Mouse (Mus musculus) 416B (cell line): Measurements from ENCODE around the gene Atp5h.
"Not testable (repeated sequence)": the region's sequence is repeated elsewhere in the genome, so short reads cannot be mapped to it uniquely, and the experiment has no call there.

ENCODE experiments used
- DNase-seq: peaks from one replicate; pipeline ENCODE4 v3.0.0; 2011; ENCODE audit warnings: low read depth

Atp5h gene

DNA sequence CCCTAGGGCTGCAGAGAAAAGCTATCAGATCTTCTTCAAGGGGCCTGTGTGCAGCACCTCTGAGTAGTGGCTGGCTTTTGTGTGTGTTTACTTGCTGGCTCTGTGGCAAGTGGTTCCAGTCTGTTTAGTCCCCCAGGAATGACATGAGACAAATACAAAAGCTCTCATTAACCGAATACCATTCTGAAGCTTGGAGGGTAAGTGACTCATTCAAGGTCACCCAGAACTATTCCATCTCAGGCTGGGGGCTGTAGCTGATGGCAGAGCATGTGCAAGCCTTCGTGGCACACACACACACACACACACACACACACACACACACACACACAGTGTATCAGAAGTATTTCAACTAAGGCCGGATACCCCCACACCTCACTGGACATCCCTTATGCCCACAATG, 19.6 kb downstream of the Atp5h start:
- DNase-seq: no peak

DNA sequence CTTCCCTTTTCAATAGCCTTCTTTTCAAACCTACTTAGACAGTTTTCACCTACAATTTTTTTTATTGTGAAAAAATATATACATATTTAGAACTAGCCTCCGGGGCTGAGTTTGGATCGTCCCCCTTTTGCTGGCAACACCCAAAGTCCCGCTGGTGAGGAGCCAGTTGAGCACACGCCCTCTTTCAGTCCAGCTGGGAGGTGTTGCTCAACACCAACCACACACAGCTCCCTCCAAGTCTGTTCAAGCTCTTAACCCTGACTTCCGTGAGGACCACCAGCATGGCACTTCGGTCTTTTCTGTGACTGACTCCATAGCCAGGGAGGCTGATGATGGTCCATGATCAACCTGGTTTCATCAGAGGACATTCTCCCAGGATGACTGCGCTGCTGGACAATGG, 21.7 kb downstream of the Atp5h start:
- DNase-seq: peak; percentile 38

DNA sequence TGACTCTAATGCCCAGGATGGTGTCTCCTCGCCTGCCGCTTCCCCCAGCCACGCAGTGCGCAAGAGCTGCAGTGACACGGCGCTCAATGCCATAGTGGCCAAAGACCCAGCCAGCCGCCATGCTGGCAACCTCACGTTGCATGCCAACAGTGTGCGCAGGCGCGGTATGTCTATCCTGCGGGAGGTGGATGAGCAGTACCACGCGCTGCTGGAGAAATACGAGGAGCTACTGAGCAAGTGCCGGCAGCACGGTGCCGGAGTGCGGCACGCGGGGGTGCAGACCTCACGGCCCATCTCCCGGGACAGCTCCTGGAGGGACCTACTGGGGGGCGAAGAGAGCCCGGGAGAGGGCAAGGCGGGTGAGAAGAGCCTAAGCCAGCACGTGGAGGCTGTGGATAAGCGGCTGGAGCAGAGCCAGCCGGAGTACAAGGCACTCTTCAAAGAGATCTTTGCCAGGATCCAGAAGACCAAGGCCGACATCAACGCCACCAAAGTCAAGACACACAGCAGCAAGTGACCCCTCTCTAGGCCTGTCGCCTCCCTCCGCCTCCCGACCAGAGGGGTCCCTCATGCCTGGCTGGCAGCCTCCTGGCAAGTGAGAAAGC, 25.9 kb downstream of the Atp5h start:
- DNase-seq: no peak

DNA sequence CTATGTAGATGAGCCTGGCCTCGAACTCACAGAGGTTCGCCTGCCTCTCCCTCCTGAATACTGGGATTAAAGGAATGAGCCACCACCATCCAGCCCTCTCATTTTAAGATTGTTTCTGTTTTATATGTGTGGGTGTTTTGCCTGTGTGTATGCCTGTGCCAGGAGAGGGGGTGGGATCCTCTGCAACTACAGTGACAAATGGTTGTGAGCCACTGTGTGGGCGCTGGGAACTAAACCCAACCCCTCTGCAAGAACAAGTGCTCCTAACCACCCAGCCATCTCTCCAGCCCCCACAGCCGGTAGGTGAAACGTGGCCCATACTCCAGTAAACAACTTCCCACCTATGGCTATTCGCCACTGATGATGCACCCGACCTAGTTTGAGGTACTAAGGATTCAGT, 28.4 kb downstream of the Atp5h start:
- no peak for DNase-seq

DNA sequence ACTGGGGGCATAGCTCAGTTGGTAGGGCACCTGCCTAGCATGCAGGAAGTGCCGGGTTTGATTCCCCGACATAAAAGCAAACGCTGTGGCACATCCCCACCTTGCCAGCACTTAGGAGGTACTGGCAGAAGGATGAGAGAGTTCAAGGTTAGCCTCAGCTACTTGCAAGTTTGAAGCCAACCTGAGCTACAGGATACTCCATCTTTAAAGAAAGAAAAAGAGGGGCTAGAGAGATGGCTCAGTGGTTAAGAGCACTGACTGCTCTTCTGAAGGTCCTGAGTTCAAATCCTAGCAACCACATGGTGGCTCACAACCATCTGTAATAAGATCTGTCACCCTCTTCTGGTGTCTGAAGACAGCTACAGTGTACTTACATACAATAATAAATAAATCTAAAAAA, 32.9 kb downstream of the Atp5h start:
- not testable (repeated sequence) for DNase-seq

DNA sequence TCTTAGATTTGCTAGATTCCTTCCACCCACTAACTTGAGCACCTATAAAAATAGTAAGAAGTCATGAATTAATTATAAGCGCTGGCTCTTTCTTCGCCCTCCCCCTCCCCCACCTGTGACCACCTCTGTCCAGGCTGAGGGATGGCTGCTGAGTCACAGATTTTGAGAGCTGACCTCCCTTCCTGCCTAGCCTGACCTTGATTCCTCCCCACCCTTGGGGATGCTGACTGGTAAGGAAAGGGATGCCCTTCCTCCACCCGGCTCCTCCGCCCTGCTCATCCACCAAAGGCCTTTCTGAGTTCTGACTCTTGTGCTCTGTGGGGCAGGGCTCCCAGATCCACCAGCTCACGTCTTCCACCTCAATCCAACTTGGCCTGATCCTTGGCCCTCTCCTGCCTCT, 35.2 kb downstream of the Atp5h start:
- DNase-seq: no peak

DNA sequence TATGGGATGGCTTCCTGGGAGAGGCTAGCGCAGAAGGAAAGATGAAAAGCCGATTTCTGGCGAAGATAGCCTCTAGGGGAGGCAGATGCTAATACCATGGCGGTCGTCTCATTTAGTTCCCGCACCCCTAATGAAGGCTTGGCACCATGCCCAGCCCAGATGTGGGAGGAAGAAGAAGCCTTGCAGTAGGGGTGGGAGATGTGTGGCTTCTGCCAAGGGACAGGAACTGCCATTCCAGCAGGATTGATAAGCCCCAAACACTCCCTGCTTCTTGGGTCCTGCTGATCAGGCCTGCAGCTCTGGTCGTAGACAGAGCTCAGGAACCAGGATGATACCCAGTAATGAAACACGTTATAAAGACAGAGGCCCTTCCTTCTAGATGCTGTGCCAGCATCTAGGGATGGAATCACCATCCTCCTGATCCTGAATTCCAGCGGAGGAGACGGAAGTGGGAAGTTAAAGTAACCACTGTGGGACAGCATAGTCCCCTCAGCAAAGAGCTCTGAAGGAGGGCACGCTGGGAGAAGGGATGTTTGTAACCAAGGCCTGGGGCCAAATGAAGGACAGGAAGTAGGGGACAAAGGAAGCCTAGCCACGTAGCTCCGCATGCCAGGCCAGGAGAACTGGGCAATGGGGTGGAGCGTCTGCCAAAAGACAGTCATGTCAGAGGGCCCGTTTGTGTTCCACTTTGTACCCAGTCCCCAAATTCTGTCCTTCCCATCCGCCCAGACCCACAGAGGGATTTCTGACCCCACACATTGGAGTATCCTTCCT, 35.9 kb downstream of the Atp5h start:
- no peak for DNase-seq

DNA sequence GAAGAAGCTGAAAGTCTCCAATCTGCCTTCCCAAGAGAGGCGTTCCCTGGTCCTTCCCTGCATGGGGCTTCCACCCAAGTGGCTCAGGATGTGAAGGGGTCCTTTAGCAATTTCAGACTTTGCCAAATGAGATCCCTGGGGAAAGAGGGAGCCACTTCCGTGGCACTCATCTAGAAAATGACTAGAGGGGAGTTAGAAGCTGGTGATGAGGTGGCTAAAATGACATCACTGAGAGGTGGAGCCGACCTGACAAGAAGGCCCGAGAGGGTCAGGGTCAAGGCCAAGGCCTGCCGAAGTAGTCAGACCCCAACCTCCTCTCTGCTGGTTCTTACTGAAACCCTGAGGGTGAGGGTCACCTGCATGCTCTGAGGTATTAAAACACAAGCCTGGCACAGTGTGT, 36.9 kb downstream of the Atp5h start:
- DNase-seq: no peak

DNA sequence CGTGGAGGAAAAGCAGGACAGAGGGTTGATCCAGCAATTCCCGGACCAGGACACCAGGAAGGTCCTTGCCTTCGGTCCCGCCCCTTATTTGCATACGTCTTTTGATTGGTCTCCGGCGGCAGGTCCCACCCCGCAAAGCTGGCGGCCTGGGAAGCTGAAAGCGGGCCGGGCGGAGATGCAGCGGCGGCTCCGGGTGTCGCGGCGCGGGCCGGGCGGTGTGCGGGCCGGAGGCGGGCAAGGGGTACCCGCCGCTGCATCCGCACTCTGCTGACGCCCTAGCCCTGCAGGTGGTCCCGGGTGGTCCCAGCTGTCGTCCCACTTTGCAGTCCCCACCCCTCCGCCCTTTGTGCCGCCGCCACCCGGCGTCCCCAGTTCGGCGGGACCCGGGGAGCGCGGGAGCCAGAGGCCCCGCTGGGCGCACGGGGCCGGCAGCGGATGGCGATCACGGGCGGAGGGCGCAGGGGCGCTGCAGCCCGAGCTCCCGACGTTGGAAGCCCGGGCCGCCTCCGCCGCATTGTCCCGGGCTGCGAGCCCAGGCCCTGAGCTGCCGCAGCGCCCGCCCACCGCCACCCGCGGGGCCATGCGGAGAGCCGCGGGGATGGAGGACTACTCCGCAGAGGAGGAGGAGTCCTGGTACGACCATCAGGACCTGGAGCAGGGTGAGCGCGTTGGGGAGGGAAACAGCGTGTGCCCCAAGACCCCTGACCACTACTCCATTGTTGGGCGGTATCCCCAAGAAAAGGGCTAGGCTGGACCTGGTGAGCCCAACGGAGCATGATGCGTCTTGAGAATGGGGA, 37.8 kb downstream of the Atp5h start, which contains the start of gene Cdr2l:
TSS of gene Cdr2l (plus strand) at position 174 of the 797 bp plus-strand sequence.
- DNase-seq: no peak

DNA sequence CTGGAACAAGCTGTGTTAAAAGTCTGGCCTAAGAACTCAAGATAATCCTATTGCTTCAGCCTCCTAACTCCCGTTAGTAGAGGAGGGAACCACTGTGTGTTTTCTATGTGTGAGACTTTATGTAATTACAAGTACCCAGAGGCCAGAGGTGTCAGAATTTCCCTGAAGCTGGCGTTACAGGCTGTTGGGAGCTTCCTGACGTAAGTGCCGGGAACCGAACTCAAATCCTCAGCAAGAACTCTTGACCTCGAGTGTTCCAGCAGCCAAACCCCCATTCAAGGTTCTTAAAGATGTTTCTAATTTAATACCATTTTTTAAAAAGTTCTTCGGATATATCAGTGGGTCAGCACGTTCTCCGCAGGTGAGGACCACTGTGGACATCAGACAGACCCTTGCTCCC, 38.5 kb downstream of the Atp5h start:
- DNase-seq: no peak

DNA sequence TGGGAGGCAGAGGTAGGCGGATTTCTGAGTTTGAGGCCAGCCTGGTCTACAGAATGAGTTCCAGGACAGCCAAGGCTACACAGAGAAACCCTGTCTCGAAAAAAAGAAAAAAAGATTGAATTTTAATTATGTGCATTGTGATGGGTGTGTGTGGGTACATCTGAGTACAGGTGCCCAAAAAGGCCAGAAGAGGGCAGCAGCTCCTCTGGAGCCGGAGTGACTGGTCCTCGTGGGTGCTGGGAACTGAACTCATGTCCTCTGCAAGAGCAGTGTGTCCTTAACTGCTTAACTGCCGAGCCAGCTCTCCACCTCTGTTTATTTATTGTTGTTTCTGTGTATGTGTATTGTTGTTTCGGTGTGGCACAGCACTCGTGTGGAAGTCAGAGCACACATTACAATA, 41.9 kb downstream of the Atp5h start:
- DNase-seq: no peak

DNA sequence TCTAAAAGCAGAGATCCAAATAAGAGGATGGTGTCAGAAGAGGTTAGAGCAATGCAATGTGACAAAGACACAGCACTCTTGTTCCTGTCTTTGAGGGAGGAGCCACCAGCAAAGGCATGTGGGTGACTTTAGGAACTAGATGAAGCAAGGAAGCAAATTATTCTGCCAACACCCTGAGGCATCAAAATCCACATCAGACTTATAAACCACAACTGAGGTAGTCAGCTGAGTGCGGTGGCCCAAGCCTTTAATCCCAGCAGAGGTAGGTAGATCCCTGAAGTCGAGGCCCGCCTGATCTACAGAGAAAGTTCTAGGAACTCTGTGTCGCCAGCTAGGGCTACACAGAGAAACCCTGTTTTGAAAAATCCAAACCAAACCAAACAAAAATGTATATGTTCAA, 42.5 kb downstream of the Atp5h start:
- DNase-seq: peak; percentile 24

DNA sequence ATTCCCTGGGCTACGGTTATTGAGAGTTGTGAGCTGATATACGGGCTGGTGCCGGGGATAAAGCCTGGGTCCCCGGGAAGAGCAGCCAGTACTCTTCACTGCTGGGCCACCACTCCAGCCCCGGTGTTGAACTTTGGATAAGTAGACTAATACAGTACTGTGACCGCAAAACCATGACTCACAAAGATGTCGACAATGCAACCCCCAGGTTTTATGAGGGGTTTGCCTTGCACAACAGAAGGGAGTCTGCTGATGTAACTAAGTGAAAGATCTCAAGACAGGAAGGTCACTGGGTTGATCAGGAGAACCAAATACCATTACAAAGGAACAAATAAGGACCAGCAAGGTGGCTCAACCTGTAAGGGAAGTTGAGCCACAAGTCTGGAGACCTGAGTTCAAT, 43.0 kb downstream of the Atp5h start:
- peak; percentile 80 for DNase-seq

DNA sequence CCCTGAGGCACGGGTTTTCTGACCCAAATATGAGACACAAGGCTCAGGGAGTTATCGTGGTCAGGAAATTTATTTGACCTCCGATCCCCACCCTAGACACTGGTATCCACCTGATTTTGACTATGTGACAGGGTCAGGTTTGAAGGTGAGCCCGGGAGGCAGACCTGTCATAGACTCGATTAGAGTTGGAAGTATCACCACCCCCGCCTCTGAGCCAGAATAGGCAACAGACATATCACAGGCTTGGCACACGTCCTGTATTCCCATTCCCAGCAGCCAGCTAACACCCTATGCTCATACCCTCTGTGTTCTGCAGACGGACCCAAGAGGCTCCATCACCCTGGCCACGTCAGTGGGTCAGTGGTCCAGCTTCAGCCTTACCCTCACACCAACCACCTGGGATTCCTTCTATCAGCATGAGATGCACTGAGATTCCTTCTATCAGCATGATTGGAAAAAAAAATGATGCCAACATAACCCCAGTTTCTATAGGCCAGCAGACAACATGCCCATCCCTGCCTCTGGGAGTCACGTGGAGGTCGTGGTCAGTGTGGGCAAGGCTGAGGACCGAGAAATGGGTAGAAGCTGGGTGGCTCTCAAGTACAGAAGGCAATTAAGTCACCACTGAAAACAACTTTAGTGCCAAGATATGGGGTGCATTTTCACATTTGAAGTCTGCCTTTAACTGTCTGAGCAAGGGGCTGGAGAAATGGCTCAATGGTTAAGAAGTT, 44.9 kb downstream of the Atp5h start:
- no peak for DNase-seq

DNA sequence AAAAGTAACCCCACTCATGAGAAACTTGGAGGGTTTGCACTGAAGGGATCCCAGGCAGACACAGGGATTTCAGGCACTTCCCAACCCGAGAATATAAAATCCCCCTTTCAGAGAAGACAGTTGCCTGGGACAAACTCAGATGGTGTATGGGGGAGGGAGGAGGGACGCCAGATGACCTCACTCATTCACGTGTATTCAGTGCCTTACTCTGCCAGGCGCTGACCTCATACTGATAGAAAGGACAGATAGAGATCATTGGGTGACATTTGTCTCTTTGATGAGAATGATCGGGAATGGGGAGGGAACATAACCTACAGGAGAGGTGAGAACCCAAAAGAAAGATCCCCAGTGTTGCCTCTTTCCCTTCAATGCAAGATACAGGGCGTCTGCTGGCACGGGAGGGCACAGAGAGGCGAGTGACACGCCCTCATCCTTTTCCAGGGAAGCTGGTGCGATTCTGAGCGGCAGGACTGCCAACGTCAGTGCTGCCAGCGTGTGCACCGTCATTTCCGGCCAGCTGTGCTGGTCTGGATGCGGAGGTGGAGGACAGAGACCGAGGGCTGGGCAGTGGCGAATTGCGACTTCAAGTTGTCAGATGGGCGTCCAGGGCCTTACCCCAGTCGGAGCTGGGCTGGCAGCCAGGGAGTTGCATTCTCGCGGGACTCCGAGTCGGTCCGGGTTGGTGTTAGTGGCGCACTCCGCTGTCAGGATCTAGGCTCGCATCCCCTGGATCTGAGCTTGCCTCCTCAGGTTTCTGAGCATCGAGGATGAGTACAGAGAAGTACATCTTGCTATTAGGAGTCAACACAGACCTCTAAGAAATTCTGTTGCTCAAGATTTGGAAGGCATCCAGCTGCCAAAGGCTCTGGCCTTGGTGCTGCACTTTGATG, 45.7 kb downstream of the Atp5h start:
- peak; percentile 51 for DNase-seq

DNA sequence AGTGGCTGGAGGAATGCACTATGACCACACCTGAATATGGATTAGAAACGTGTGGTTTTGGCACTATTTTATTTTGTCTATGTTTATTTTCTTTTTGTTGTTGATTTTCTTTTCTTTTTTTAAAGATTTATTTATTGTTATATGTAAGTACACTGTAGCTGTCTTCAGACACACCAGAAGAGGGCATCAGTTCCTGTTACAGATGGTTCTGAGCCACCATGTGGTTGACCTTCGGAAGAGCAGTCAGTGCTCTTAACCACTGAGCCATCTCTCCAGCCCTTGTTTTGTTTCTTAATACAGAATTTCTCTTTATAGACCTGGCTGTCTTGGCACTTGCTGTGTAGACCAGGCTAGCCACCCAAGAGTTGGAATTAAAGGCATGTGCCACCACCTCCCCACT, 47.0 kb downstream of the Atp5h start:
- no peak for DNase-seq

DNA sequence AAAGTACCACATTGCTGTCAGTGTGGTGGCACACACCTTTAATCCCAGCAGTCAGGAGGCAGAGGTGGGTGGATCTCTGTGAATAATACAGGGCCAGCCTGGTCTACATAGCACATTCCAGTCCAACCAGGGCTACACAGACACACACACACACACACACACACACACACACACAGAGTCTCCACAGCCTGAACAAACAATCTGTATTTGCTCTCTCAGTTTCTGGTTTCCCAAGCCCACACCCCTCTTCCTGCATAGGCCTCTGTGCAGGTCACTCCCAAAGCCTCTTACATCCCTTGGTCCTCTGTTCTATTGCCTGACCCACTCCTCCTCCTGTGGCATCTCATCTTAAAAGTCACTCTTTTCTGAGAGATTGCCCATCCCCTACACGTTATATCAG, 47.7 kb downstream of the Atp5h start:
- no peak for DNase-seq

DNA sequence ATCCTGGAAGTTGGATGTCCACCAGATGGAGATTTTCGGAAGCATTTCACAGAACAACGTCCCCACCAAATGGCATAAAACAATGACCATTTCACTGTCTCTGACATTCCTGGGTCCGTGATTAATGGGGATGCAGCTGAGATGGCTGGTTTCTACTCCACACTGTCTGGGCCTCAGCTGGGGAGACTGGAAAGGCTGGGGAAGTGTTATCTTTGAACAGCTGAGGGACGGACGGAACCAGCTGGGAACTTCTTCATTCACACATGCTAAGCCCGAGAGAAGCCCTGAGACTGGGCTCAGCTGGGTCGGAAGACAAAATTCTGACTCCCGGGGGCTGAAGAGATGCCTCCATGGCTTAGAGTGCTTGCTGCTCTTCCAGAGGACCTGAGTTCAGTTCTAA, 48.4 kb downstream of the Atp5h start:
- no peak for DNase-seq

DNA sequence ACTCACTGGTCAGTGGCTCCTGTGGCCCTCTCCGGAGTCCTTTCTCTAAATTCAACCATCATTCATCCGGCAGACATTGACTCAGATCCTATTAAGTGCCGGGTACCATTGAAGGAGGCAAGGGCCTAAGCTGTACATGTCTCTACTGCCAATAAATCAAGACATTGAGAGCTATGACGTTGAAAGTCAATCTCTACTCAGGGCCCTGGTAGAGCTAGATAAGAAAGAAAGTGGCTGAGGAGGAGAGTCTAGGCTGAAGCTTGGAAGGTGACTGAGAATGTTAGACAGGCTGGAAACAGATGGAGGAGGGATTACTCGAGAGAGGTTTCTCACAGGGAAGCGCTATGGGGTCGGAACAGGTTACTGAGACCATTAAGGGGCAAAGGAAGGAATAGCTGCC, 49.4 kb downstream of the Atp5h start:
- DNase-seq: no peak

DNA sequence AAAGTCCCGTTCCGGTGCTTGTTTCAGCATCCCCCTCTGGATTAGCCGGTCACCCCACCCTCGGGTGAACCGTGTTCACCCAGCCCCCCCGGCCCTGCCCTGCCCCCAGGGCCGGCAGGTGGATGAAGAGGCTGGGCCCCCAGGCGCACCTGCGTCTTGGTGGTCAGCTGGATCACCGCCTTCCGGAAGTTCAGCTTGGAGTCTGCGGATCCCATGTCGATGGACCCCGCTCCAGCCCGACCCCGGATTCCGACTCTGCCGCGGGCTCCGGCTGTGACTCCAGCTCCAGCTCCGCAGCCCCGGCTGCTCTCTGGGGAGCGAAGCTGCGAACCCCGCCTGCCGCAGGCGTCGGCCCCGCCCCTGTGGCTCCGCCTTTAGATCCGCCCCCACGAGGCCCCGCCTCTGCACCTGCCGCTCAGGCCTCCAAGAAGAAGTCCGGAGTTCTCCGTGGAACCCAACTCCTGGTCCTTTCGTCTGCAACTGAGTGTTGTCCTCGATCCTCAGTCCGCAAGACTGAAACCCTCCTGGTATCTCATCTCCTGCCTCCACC, 52.3 kb downstream of the Atp5h start, which contains the start of gene Hid1:
TSS of gene Hid1 (minus strand) at position 362 of the 550 bp plus-strand sequence.
- DNase-seq: no peak
